21 mouse cellular contexts compared by ENCODE assay signal in genomic region chr1:10933206-10933605, GRCm38 (mm10).
DNase-seq lines count a peak whose midpoint lies in the region; ATAC-seq and TF ChIP-seq lines count a peak whose summit lies in the region.
"Had no signal": no experiment of that assay in that cellular context is flagged by ENCODE, and none has a peak within 500 bp of the region (broad histone marks: within the 10 kb centered on the region; RNA-seq: fewer than 3 reads in every experiment).

No protein-coding gene starts in this region.

- no peaks in the 10 kb centered on the region for H3K27me3 ChIP-seq in hindbrain, embryonic 14.5 days (ENCODE audit: control insufficient read depth, insufficient read depth, low read length)
- no peaks in the 10 kb centered on the region for H3K27me3 ChIP-seq in hindbrain, embryonic 13.5 days
- H3K27me3 ChIP-seq in cerebellum, adult 2 months (ENCODE audit: control insufficient read depth, insufficient read depth, low read length): no peaks in the 10 kb centered on the region
- no peaks in the 10 kb centered on the region for H3K27me3 ChIP-seq in heart, adult 2 months (ENCODE audit: control insufficient read depth, insufficient read depth, low read length)
- H3K27me3 ChIP-seq: hindbrain, embryonic 12.5 days; intestine, embryonic 15.5 days; kidney, embryonic 15.5 days; neural tube, embryonic 15.5 days had no signal

- no peak overlapping the region for H3K9ac ChIP-seq in hindbrain, embryonic 14.5 days
- no peak overlapping the region for H3K9ac ChIP-seq in hindbrain, embryonic 13.5 days
- no peak overlapping the region for H3K9ac ChIP-seq in heart, adult 2 months (ENCODE audit: low read depth, low read length)
- H3K9ac ChIP-seq: hindbrain, embryonic 12.5 days; intestine, embryonic 15.5 days; kidney, embryonic 15.5 days; neural tube, embryonic 15.5 days had no signal

- intact Hi-C loops in heart, adult 2 months (cut with DNase I): no loop called here

- no peak overlapping the region for H3K4me3 ChIP-seq in hindbrain, embryonic 14.5 days (replicated peaks; ENCODE audit: low read length)
- H3K4me3 ChIP-seq in hindbrain, embryonic 13.5 days: no peak overlapping the region
- H3K4me3 ChIP-seq in cerebellum, adult 2 months (replicated peaks; ENCODE audit: insufficient read depth, low read depth, low read length): no peak overlapping the region
- no peak overlapping the region for H3K4me3 ChIP-seq in heart, adult 2 months
- H3K4me3 ChIP-seq: erythroblast, embryonic 14.5 days; hindbrain, embryonic 12.5 days; intestine, embryonic 15.5 days; kidney, embryonic 15.5 days; myocyte; neural tube, embryonic 15.5 days had no signal

- no peaks in the 10 kb centered on the region for H3K4me1 ChIP-seq in hindbrain, embryonic 14.5 days (replicated peaks; ENCODE audit: control insufficient read depth, insufficient read depth, low read length)
- no peaks in the 10 kb centered on the region for H3K4me1 ChIP-seq in hindbrain, embryonic 13.5 days (replicated peaks)
- H3K4me1 ChIP-seq in cerebellum, adult 2 months (ENCODE audit: control insufficient read depth, insufficient read depth, low read length): no peaks in the 10 kb centered on the region
- no peaks in the 10 kb centered on the region for H3K4me1 ChIP-seq in heart, adult 2 months (ENCODE audit: control insufficient read depth, insufficient read depth, low read length)
- H3K4me1 ChIP-seq: hindbrain, embryonic 12.5 days; intestine, embryonic 15.5 days; kidney, embryonic 15.5 days; neural tube, embryonic 15.5 days had no signal

- no peak for TF ChIP-seq EP300 in heart, adult 2 months (IDR thresholded peaks at IDR 0.05; ENCODE audit: insufficient read depth, low read depth, low read length)

- H3K9me3 ChIP-seq in hindbrain, embryonic 14.5 days (ENCODE audit: control insufficient read depth, low read length): no peaks in the 10 kb centered on the region
- H3K9me3 ChIP-seq in hindbrain, embryonic 13.5 days: no peaks in the 10 kb centered on the region
- H3K9me3 ChIP-seq: hindbrain, embryonic 12.5 days; intestine, embryonic 15.5 days; kidney, embryonic 15.5 days; neural tube, embryonic 15.5 days had no signal

- peak; percentile 16 for DNase-seq in hindbrain, embryonic 14.5 days (ENCODE audit: low spot score)
- DNase-seq in cerebellum, adult 2 months: peak; percentile 34 to 75
- DNase-seq in fibroblast of lung, adult 2 months (ENCODE audit: low read depth): peak; percentile 22
- DNase-seq in lung, postnatal 36 days: peak; percentile 34
- DNase-seq in gastrocnemius, postnatal 4 days (ENCODE audit: low spot score in 2 of 2): no peak
- DNase-seq in heart, adult 2 months: no peak
- DNase-seq: adrenal gland, adult 2 months; liver; right cerebral cortex, postnatal 25 days; thymus, postnatal 4 days had no signal

- H3K4me2 ChIP-seq in hindbrain, embryonic 14.5 days (replicated peaks): no peak overlapping the region
- no peak overlapping the region for H3K4me2 ChIP-seq in hindbrain, embryonic 13.5 days
- H3K4me2 ChIP-seq: hindbrain, embryonic 12.5 days; intestine, embryonic 15.5 days; kidney, embryonic 15.5 days; midbrain, embryonic 11.5 days; neural tube, embryonic 15.5 days had no signal

- no peak for TF ChIP-seq CTCF in cerebellum, adult 2 months (IDR thresholded peaks at IDR 0.05; ENCODE audit: borderline replicate concordance, insufficient read depth, low read depth, low read length)
- no peak for TF ChIP-seq CTCF in heart, adult 2 months (IDR thresholded peaks at IDR 0.05)

- H3K36me3 ChIP-seq in hindbrain, embryonic 14.5 days (replicated peaks; ENCODE audit: control insufficient read depth, insufficient read depth): no peaks in the 10 kb centered on the region
- H3K36me3 ChIP-seq in hindbrain, embryonic 13.5 days: no peaks in the 10 kb centered on the region
- H3K36me3 ChIP-seq in heart, adult 2 months (ENCODE audit: control insufficient read depth, insufficient read depth, low read length): no peaks in the 10 kb centered on the region
- H3K36me3 ChIP-seq: hindbrain, embryonic 12.5 days; intestine, embryonic 15.5 days; kidney, embryonic 15.5 days; neural tube, embryonic 15.5 days had no signal

- ATAC-seq in hindbrain, embryonic 14.5 days (ENCODE audit: low FRiP score): no peak
- no peak for ATAC-seq in hindbrain, embryonic 13.5 days (ENCODE audit: low FRiP score)
- no peak for ATAC-seq in frontal cortex, adult (ENCODE audit: low TSS enrichment)
- ATAC-seq: forebrain, embryonic 16.5 days; intestine, embryonic 15.5 days had no signal

- H3K27ac ChIP-seq in hindbrain, embryonic 14.5 days: no peak overlapping the region
- H3K27ac ChIP-seq in hindbrain, embryonic 13.5 days: no peak overlapping the region
- H3K27ac ChIP-seq in cerebellum, adult 2 months (ENCODE audit: insufficient read depth, low read length): no peak overlapping the region
- no peak overlapping the region for H3K27ac ChIP-seq in heart, adult 2 months
- H3K27ac ChIP-seq: hindbrain, embryonic 12.5 days; intestine, embryonic 15.5 days; kidney, embryonic 15.5 days; macrophage; neural tube, embryonic 15.5 days had no signal

- no peak for TF ChIP-seq POLR2A in cerebellum, adult 2 months (IDR thresholded peaks at IDR 0.05; ENCODE audit: borderline replicate concordance, insufficient read depth, low read length)
- TF ChIP-seq POLR2A in heart, adult 2 months (IDR thresholded peaks at IDR 0.05; ENCODE audit: insufficient read depth, low read depth, low read length): no peak

- no peaks in the 10 kb centered on the region for H3K79me2 ChIP-seq in heart, adult 2 months (replicated peaks; ENCODE audit: control insufficient read depth, insufficient read depth, low read length)

Comparison
In these comparisons a context has a peak if more than half of its experiments do, and no peak if none do; other contexts are left out.
1. DNase-seq: peak in hindbrain, embryonic 14.5 days (single experiment), cerebellum, adult 2 months (2 of 2), fibroblast of lung, adult 2 months (single experiment) and lung, postnatal 36 days (single experiment); none in gastrocnemius, postnatal 4 days (0 of 2) and heart, adult 2 months (0 of 2).